Mouse (Mus musculus) frontal cortex, postnatal 25 days (tissue): Measurements from ENCODE around the gene Cfap46.

Experiments
- DNase-seq, 2 experiments: peaks; one replicate each; pipeline ENCODE4 v3.0.0; 2022; ENCODE audit warnings: low spot score in 2 of 2

The Cfap46 gene

DNA sequence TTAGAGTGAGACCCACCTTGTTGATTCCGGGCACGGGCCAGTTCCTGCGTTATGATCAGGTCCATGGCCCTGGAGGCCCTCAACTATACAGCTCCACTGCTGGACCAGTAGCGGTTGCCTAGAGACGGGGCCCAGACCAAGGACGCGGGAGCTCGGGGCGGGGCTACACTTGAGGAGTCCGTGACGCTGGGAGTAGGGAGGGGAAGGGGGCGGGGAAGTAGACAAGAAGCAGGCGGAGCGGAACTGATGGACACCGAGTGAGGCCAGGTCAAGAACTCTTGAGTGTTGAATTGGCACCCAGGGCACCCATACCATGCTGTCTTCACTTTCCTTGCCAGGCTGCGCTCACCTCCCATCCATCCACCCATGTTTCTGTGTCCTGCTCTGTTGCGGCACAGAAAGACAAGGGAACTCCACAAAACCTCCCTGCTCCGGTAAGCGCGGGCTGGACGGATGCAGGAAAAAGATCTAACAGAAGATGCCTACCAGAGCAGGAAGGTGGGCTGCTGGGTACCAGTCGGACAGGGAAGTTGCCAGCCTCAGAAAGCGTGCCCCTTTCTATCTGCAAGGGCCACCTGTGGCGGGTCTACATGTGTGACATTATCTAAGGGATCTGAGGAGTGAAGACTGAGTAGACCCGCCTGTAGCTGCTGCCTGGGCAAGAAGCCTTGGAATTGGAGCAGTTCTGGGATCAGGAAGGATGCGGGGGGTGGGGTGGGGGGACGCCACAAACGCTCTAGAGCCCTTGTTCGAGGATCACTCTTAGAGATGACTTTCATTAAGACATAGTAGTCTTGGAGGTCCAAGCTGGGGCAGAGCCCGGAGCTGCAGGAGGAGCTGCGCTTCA lies at the start of gene Cfap46:
Gene Cfap46, minus strand, starts transcription at position 112 of the 847 bp plus-strand sequence.
- peak; percentile 46 to 69 for DNase-seq

DNA sequence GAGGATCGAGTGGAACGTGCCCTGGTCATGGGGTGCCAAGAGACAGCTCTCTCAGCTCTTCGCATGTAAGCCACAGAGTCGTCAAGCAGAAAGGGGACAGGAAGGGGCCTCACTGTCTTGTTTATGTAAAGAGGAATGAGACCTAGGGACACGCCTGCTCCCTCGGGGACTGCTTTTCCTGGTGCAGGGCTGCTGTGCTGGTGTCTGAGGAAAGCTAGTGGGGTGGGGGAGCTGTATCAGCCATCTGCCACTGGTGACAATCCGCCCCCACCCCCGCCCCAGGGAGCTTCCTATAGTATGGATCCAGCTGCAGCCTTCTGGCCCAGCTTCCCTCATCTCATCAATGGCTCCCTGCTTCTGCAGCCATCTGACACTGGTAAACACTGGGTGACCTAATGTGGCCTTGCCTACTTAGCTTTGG lies 47.7 kb upstream of the Cfap46 start:
- no peak for DNase-seq

DNA sequence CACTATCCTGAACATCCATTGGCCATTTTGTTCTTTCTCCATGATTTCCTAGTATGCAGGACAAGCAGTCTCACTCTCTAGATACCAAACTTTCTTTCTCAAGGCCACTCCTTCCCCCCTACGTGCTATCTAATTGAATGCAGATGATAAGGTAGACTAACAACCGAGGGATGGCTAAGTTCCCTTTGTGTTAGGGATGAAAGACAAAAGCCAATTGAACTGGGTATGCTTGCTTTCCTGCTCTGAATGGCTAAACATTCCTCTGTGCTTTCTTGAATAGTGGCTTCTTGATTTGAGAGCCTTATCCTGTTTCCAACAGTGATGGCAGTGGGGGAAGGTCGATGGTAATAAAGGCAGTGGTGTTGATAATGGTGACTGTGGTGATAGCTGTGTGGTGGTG lies 43.5 kb upstream of the Cfap46 start:
- no peak for DNase-seq

DNA sequence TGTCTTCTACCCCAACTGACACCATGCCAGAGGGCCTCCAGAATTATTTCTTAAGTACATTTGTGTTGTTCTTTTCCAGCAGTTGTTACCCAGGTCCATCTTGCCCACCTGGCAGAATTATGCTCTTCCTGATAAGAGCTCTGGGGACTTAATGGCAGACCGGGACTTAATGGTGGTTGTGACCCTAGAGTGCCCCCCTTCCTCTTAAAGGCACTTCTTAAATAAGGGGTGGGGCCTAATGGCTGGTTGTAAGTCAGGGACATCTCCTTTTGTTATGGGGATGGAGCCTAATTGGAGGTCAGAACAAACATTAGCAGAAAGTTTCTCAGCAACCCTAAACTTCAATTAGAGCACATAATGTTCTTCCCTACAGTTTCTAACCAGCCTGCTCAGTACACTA lies 42.0 kb upstream of the Cfap46 start:
- no peak for DNase-seq

DNA sequence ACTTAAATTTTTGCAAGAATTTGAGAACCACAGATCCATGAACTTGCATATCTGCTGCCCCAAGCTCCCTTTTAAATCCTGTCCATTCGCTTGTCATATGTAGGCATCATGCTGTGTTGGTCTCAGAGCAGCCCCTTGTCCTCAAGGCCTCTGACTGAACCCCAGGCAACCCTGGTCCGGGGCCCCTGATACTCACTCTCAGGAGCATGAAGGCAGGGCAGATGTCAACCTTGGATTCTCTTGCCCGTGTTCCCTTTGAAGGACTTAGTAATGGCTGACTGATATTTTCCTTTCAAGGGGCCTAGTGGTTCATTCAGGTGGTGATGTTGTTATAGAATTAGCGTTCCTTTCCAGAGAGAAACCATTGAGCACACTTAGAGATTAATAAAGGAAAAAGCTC lies 40.4 kb upstream of the Cfap46 start:
- no peak for DNase-seq

DNA sequence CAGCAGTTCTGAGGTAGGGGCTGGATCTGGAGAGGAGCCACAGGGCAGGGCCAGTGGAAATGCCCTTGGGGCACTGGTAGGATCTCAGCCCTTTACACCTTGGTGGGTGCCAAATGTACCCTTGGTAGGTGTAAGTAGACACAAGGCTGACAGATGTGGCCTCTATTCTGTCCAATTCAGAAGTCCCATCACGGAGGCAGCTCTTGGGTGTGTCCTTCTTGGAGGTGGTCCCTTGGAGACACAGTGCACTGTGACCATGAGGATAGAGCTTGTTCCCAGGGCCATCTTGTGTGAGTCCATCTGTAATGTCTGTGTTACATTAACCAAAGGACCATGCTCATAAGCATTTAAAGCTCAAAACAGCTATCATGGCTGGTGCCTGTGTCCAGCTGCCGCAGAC lies 37.6 kb upstream of the Cfap46 start:
- DNase-seq, result no peak

DNA sequence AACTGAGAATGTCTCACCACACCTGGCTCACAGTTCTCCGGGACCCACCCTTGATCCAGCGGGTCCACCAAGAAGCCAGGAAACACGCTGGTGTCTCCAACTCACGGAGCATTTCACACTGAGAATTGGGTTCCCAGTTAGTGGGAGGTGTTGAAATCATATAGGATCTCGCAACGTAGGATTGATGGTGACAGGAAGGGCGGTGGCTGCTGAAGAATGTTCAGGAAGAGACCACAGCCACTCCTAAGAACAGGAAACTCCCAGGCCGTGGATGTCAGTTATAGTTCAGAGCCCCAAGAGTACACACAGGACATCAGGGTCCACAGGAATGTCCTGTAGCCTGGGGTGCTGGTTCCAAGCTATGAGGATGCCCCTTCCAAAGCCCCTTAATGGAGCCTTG lies 34.2 kb upstream of the Cfap46 start:
- DNase-seq, result no peak

DNA sequence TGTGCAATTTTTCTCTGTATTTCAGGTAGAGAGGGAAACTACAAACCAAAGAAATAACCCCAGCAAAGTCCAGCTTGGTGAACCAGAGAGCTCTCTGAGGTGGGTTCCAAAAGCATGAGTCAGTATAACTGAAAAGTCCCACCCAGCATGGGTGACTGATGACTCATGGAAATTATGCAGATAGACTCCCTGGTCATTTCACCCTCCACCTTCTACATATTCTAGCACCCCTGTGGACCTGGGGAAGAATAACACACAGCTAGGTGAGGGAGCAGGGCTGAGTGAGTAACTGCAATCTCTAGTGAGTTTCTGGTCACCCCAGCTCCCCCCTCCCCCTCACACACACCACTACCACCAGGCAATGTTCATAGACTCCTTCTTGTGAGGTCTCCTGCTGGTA lies 28.2 kb upstream of the Cfap46 start:
- DNase-seq, result no peak

DNA sequence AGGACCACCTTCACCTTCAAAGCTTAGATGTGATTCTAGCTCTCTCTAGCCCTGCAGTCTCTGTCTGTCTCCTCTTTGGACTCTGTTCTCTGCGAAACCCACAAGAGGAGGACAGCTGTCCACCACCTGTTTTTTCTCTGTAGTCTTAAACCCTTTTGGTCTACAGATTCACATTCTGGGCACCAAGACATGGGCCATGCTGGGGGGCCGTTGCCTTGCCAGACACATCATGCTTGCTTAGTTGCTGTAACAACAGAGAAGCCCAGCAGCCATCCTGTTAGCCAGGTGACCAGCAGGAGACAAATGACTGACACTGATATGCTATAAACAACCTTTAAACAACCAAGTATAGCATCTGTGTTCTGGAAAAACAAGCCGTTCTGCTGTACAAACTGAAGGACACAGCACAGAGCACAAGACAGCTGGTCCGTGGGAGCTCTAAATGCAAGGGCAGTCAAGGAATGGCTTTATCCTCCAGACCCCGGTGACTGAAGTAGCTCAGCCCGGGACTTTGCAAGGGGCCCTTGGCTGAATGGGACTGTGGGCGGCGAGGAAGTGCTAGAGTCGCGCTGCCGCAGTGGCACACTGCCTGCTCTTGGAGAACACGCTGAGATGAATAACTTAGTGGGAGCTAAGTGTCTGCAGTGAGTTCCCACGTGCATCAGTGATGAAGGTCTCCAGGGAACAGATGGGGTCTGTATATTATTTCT lies 22.9 kb upstream of the Cfap46 start:
- no peak for DNase-seq

DNA sequence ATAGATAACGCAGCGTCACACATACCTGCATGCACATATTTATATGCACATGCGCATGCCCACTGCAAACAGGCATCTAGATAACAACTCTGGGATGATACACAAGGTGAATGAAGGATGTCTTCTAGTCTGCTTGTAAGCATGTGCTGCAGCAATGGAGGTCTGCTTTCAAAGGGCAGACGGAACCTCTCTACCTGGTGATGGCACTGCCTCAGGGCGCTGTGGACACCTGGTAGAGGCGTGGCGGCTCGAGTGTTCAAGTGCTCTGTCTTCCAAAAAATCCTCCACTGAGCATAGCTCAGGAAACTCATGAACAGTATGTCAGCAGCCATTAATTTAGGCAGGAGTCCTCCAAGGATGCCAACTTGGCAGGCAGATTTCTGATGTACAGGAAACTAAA lies 22.2 kb upstream of the Cfap46 start:
- DNase-seq, result no peak

DNA sequence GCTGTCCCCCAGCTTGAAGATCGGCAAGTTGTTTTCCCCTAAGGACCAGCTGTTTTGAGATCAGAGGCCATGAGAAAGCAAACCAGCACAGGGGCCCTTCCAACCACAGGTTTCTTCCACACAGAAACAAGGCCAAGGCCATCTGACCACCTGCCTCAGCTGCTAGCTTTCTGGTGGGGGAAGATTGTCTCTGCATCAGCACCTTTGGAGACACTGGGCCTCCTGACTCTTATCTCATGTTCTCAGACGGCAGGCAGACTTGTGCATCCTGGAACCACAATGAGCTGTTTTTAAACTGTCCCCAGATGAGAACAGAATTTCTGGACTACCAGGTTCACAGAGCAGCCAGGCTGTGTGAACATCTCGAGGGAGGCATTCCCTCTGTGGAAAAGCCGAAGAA lies 21.5 kb upstream of the Cfap46 start:
- no peak for DNase-seq

DNA sequence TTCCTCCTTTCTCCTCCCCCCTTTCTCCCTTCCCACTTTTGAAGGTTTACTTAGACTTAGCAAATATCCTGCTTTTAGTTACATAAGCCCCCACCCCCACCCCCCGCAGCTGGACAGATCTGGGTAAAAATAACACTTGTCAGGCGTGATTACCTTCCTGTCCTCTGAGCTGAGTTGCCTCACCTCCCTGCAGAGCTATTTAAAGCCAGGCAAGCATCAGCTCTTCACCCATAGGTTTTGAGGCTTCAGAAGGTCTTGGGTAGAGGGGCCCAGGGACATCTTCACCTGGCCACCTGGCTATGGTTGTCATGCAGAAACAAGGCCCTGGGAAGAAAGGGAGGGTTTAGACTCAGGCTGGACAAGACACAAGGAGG lies 20.2 kb upstream of the Cfap46 start:
- DNase-seq, result no peak

DNA sequence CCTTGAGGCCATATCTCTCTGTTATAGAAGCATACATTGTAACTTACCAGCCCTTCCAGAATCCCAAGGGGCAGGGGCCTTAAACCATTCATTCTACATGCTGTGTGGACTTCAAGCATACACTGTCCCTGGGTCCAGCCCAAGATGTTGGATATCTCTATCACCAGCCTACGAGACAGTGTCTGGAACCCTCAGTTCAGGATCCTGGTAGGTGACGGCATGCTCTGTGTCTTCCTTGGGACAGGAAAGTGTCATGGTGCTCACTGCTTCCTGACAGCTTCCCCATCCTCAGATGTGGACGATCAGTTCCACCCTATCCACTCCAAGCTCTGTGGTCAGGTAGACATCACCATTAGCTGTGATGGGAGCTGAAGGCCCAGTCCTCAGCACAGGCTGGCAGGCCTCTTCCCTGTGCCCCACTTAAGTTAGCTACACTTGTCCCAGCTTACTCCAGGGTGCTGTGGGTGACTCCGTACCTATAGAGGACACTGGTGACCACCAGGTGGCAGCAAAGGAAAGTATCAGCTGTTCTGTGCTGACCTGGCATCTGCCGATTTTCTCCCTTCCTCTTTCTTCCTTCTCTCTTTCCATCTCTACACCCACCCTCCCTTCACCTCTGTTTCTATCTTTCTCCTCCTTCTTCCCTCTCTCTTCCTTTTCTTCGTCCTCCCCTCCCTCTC lies 19.7 kb upstream of the Cfap46 start:
- peak; percentile 82 to 86 for DNase-seq

DNA sequence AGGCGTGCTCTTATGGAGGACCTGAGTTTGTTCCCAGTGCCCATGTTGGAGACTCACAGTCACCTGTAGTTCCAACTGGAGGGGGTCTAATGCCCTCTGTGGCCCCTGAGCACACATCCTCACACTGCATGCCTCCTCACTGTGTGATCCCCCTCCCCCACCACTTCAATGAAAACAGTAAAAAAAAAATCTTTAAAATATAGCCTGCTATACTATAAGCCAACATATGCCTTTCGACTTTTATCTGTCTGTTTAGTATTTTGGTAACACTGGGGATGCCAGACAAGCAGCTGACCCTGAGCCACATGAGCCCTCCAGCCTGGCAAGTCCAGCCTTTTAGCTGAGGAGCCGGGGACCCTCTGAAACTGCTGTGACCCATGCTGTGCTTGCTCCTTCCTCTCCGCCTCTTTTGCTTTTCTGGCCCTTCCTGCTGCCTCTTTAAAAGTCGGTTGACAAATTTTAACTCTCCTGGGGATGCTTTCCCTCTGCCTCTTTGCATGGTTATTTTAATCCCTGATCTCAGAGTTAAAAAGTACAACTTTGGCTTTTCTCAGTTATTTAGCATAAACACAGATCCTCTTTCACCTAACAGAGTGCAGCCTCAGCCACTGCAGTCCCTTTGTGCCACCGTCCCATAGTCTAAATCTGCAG lies 18.2 kb upstream of the Cfap46 start:
- no peak for DNase-seq

DNA sequence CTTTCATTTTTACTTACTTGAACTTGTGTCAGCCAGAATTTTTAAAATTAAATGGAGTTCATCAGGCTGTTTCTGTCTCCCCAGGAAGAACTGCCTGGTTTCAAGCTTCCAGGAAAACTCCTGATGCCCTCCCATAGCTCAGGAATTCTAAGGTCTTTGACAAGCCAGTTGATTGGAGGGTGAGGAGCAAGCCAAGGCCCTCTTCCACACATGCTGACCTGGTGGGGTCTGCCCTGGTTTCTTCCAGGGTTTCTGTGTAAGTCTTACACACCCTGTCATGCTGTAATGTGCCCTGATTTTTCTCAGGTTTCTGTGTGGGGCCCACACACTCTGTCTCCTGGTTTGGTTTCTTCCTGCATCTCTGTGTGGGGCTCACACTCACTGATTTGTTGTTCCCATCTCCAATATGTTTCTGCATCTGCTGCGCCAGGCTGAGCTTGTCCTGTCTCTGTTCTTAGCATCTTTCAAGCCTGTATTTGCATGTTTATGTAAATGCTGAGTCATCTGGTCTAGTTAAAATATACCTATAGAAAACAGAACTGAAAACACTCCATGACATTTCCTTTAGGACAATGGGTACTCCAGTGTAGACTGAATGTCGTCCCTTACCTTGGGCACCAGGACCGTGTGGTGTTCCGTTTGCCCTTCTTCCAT lies 9.2 kb upstream of the Cfap46 start:
- no peak for DNase-seq

DNA sequence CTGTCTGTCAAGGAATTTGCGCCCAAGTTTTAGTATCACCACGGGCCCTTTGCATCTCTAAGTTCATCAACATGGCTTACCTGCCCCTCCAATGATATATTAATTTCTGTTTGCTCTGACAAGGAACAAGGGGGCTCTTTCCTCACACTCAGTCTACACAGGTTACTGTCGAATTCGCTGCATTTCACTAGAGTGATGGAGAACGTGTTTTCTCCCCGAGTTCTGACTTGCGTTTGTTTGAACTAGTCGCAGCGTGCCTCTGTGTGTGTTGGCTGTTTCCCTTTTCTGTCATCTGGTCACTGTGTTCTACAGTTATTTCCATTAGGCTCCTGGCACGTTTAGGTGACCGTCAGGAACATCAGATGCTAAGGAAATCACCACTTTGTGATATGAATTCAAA lies 8.6 kb upstream of the Cfap46 start:
- DNase-seq, result no peak

DNA sequence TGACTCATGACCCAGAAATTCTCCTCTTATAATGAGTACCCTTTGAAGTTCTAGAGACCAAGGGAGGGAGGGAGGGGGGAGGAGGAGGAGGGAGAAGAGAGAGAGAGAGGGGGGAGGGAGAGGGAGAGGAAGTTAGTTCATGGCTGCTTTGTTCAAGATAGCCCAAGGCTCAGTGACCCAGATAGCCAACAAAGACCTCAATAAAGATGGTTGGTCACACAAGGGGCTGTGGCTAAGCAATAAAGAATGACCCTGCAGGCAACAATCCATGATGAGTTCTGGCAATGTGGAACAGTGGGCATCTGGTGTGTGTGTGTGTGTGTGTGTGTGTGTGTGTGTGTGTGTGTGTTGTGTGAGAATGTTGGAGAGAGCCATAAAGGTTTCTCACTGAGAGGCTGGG lies 1.7 kb upstream of the Cfap46 start:
- no peak for DNase-seq

DNA sequence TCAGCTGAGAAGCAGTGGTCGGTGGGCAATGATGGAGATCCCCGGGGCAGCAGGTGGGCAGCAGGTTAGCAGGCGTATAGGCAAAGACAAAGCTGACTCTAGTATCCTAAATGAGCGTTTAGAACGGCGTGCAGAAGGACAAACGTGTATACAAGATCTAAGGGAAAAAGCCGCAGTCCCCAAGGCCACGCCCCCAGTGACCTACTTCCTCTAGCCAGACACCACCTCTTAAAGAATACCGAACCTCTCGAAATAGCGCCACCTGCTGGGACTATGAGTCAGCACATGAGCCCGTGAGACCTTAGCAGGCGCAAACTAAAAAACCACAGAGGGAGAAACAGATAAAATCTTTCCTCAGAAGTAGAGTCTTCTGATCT lies 924 bp upstream of the Cfap46 start:
- DNase-seq, result peak; percentile 82 to 87

DNA sequence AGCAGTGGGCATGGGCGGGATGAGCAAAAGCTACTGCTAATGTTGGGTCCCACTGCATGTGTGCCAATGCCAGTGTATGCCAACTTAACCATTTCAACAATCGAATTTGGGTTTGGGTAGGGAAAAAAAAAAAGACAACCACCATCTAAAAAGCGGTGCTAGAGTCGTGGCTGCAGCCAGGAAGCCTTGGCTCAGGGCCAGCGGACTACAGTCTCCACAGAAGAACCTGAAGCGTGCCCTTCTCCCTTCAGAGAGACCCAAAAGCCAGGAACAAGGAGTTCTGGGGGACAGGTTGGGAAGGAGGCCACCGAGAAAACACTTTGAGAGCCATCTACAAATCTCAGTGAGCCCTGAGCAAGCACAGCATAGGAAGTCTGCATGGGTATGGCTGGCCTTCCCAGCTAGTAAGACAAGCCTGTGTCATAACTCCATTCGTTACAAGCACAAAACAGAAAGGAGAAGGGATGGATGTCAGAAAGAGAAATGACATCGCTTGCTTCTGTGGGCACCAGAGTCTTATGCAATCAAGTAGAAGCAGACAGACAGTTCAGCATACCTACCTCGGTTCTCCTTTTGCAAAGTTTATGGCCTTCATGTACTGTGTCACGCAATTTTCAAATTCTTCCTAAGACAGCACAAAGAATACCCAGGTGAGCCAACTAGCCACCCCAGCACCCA lies 1.6 kb downstream of the Cfap46 start:
- DNase-seq, result no peak

DNA sequence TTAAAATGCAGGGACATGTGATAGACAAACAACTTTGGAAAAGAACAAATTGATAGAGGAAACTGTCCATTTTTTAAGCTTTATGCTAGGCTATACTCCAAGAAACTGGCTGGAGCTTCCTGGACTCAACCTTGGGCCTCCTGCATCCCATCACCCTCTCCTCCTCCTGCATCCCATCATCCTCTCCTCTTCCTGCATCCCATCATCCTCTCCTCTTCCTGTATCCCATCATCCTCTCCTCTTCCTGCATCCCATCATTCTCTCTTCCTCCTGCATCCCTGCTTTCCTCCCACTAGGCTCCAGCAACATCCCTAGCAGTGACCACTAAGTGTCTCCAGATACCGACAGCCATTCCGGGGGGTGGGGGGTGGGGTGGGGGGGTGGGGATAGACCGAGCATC lies 7.2 kb downstream of the Cfap46 start:
- DNase-seq, result no peak

DNA sequence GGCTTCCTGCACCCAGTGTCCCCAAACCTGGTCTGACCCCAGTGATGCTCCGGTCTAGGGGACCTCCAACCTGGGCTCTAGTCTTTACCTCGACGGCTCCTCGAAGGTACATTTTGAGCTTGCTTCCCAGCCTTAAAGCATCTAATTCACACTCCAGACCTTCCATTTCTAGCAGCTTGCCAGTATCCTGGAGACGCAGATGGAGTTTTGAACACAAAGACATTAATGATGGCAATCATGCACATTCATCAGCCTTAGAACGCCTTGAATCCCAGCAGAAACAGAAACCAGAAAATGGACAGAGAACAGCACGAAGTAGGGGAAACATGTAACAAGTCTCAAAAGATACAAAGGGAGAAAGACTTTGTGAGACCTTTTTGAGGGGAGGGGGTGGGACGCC lies 16.7 kb downstream of the Cfap46 start:
- DNase-seq, result no peak
